Mouse (Mus musculus) WW6 (cell line): ENCODE measurements around the gene Hoxa3.

Source experiments
- DNase-seq: peaks from one replicate; pipeline ENCODE4 v3.0.0-alpha.2; 2013; ENCODE audit warnings: low read depth, low spot score

Gene Hoxa3

DNA sequence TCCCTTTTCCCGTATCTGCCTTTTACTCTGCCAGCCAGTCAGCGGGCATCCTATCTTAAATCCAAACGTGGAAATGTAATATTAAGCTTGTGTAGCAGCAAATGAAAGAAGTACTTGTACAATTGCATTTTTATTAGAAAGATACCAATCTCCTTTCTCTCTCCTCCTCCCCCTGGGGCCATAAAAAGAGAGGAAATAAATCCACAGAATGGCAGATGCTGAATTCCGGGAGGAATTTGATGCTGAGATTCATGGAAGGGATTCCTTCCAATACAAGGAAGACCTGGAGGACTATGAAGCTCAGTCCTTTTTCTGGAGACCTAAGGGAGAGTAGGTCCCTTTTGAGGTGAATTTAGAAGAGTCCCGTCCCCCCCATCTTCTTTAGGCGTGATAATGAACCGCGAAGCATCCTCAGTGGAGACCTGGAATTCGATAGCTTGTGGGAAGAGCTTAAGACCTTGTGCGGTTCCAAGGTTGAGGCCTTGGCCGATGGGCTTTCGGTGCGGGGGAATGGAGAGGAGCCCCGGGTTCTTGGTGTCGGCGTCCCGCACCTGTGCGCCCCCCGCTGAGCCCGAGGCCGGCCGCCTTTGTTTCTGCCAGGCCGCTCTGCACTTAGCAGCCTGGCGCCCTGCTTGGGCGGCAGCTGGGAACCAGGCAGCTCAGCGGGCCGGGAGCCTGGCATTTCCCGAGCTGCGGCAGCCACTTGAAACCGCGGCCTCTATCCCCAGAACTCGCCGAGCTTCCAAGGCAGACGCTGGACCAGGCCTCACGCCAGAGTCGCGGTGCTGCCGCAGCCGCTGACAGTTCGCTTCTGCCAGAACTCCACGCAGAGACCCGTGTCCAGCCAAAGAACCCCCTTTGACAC, 44.7 kb downstream of the Hoxa3 start:
- no peak for DNase-seq

DNA sequence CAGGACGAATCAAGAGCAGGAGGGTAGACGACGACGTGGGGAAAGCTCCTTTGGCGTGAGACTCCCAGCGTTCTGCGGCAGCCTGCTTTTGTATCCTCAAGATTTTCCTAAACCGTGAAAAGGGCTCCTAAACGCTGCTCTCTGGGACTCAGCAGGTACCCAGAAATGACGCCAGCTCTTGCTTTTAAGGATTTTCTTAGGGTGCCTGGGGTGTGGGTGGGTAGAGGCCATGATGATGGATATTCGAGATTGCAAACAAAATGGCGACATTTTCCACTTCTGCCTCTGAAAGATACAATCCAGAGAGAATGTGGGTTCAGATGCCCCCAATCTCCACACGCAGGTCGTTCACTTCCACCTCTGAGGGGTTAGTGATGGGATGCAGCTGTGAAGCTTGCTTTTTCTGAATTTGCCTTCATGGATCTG, 45.4 kb downstream of the Hoxa3 start:
- no peak for DNase-seq

DNA sequence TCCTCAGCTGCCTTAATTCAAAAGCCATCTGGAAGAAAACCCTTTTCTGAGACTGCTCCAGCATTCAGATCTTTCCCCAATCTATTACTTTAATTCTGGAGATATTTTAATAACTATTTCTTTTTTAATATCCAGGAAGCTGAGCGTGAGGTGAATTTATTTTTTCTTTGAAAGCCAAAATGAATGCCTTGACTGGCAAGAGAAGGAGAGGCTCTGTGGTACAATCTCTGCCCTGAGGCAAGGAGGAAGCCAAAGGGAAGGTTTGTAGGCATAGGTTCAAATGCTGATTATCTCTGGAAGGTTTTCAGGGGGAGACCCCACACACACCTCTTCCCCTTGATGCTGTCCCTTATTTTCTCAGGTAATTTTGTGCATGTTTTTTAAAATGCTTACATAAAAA, 46.0 kb downstream of the Hoxa3 start:
- no peak for DNase-seq

DNA sequence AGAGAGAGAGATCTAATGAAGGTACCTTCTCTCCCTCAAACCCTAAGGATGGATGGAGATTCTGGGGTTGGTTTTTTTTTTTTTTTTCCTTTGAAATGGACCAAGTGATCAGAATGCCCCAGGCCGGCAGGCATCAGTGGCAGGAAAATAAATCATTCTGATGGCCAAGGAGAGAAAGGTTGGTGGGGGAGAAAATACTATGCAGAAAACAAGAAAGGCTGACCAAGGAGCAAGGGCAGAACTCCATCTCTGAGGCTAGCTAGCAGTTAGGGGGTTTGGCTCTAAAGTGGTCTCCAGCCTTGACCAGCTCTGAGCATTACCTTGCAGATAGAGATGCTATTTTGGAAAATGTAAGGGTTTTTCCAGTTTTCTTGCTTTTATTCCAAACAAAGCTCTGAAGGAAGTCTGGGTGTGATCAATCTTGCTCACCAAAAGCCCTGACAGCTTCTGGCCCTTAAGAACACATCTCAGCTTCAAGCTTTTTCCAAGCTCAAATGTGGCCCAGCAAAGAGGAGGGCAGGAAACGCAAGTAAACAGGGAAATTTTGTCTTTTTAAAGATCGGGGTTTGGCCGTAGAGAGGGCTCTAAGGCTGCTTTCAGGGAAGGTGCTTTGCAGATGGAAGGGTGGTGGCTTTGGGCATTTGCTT, 46.6 kb downstream of the Hoxa3 start:
- DNase-seq = no peak

DNA sequence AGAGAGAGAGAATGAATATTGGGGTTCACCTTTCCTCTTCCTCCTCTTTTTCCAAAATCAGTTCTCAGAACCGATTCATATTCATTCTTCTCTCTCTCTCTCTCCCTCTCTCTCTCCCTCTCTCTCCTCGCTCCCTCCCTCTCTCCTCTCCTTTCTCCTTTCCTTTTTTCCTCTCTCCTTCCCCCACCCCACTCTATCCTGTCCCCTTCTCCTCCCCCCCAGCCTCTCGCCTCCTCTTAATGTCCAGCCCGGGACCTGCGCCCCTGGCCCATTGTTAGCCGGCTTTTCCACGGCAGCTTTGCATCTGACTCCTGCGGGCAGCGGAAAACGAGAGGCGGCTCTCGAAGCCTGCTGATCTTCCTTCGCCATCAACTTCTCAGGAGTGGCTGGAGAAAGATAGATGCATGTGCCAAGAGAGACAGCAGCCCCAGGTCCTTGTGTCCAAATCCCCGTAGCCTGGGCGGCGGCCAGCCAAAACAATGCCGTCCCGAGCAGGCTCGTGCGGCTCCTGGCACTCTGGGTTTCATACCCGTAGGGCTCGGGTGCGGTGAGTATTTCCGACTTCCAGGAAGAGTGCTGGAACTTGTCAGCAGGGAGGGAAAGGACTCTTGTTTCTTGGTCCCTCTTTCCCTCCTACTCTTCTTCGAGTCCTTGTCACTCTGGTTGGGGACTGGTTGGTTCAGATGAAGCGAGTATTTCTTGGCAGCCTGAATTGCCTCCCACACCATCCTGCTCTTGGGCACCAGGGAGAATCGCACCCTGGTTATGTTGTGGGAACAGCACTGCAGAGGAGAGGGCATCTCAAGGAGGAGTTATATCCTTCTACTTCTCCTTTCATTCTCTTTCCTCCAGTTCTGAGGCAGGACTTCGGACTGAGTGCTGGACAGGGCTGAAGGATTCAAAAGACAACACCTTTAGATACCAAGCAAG, 47.4 kb downstream of the Hoxa3 start:
- DNase-seq = no peak

DNA sequence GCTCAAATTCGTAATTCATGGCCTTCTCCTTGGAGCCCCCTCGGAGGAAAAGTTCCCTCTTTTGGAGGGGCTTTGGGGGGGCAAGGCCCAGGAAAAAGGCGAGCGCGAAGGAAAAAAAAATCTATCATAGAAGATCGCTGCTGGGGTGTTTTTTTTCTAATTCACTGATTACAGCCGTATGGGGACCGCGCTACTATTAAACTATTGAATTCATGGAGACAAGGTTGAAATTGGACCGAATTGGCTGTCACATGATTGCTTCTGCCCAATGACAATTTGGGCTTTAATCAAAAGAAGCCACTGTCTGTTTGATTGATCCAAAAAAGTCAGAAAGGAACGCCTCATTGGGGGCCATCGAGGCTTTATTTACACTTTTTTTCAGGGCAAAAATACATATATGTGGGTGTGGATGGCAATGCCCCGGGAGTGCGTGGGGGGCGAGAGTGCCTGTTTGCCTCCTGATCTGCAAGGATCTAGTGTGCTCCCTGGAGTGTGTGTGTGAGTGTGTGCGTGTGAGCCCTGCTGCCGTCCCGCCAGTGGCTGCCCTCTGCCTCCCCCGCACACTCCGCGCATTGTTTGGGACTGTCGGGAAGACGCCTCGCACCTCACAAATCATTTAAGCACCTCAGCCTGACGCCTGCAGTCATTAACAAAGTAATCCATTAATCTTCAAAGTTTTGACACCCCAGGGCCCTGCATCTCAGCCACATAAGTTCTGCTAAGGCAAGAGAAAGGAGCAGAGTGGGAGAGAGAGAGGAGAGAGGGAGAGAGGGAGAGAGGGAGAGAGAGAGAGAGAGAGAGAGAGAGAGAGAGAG, 48.3 kb downstream of the Hoxa3 start, which contains the start of gene Hoxa2:
Gene Hoxa2, minus strand, starts transcription at position 206 of the 815 bp plus-strand sequence.
- no peak for DNase-seq

DNA sequence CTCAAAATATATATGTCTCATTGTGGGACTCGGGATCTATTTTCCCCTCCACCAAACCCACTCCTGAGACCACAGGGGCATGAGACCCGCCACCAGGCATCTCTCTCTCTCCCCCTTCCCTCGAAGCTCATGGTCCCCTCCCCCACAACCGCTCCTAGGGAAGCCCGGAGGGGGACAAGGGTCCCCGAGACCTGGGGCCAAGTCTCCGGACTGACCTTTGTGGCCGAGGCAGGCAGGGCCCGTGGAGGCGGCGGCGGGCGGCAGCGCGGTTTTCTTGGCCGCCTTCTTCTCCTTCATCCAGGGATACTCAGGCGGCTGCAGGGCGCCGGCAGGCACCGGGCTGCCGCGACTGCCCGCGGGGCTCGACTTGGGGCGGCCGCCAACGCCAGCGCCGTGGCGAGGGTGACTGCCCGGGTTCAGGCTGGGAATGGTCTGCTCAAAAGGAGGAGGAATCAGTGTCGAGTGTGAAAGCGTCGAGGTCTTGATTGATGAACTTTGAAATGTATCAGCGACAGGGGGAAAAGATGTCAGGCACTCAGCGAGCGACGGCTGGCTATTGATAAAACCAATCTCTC, 49.0 kb downstream of the Hoxa3 start:
- no peak for DNase-seq

DNA sequence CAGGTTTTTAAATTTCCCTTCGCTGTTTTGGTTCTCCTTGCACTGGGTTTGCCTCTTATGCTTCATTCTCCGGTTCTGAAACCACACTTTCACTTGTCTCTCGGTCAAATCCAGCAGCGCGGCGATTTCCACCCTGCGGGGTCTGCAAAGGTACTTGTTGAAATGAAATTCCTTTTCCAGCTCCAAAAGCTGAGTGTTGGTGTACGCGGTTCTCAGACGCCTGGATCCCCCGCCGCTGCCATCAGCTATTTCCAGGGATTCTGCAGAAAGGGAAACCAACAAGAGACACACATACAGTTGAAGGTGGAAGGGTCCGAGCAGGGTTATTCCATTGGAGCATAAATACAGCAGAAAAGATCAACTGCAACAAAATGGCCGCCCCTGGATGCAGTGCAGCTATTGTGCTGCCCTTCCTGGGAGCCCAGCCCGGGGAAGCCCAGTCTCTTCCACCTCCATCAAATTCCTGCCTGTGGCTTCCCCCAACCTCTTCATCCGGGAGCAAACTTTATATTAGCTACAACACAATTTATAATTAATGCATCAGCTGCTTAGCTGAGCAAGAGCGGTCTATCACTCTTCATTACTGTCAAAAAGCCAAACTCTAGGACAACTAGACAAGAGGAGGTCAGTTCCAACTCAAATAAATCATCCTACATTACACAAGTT, 49.6 kb downstream of the Hoxa3 start:
- DNase-seq = no peak

DNA sequence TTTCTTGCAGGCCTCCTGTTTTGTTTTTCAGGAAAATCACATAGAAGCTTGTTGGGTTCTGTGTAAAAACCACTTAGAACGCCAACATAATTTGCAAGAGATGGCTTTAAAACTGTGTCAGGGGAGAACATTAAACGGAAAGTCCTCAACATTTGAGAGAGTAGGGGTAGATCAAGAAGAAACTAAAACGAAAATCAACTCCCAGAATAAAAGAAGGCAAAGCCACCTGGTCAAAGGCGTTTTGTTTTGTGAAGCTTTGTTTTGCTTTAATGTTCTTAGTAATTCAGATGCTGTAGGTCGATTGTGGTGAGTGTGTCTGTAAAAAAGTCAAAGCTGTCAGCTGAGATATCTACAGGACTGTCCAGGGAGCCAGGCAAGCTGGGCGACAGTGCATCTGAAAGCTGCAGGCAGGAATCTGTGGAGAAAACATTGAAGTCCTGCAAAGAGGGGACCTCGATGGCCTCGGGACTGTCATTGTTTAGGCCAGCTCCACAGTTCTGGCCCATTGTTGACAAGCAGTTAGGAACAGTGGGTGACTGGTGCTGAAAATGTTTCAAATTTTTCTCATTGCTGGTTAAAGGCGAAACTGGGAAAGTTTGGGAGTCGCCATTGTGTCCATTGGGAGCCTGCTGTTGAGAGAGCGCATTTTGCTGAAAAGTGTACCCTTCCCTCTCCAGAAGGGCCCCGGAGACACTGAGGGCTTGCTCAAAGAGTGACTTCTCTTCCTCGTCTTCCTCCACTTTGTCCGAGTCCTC, 50.3 kb downstream of the Hoxa3 start:
- DNase-seq = no peak

DNA sequence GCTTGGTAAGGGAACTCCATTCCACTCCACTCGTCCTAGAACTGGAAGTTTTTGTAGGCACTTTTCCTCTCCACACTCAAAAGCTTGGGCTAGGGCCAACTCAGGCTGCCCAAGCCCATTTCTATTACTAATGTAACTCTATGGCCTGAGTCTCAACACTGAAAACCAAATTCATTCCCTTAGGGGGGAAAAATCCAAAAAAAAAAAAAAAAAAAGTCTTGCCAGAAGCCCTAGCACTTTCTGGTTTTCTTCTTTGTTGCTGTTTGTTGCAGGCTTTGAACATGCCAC, 51.1 kb downstream of the Hoxa3 start:
- DNase-seq = no peak

DNA sequence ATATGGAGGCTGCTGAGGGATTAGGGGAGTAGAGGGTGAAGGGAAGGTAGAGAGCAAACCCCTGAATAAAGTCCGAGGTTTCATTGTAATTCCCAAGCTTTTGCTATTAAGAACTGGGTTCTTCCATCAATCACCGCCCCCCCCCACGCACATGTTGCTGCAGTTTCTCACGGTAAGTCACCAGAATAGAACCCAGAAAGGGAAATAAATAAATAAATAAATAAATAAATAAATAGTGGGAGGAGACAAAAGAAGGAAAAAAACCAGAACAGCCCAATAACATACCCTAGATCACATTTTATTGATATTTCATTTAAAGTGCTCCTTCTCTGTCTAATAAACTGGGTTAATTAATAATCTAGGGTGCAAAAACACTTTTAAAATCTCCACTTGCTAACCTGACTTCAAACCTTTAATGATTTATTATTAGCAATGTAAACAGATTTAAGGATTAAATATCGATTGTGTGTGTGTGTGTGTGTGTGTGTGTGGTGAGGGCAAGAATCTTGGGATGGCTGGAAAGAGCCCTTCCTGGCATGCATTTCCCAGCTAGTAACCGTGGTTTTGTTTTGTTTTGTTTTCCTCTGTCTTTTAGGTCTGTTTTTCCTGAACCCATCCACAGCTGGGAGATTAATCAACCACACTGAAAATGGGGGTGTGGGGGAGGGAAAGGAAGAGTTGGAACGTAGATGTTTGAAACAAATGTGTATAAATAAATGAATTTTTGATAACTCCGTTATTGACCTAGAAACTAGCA, 51.6 kb downstream of the Hoxa3 start:
- DNase-seq = no peak

DNA sequence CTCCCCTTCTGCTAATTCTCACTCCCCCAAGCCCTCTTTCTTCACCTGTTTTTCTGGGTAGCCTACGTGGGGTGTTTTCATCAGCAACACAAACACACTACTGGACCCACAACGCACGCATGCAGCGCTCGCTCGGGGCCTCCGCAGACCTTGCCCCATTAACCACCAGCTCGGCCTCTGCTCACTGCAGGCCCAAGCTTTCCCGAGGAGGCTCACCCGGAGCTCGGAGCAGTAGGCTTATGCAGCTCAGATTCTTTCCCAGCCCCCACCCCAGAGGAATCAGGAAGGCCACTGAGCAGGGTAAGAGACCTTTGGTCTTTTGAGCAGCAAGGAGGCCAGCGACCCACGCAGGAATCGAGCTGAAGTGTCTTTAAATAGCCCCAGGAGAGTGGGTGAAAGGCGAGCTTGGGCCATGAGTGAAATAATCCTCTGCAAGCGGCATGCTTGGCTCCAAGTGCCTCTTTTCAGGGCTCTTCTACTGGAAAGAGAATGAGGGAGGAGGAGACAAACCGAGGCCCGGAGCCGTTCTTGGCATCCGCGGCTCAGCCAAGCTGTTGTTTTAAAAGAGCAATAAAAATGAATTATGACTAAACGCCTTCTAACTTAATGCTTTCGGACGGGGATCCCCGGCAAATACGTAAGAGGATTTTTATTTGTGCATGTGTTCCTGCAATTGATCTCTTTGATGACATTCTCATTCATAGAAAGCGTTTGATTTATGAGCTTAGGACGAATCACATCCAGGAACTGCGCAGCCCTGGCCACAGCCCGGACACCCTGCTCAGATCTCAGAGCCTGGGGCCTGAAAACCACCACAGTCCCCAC, 52.4 kb downstream of the Hoxa3 start:
- no peak for DNase-seq

DNA sequence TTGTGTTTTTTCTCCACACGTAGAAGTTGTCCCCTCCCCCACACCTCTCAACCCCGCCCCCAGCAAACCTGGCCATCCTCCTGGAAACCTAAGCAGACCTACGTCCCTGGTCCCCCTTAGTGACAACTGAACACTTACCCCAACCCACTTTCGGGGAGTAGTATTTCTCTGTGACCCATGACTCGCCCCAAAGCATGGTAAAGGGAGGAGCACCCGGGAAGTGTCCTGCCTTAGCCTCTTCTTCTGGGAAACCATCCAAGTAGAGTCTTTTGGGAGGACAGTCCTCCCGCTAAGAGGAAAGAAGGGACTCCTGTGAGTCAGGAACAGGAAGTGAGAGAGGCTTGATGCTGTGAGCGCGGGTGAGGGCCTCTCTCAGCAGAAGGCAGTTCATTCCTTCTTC, 53.2 kb downstream of the Hoxa3 start:
- no peak for DNase-seq

DNA sequence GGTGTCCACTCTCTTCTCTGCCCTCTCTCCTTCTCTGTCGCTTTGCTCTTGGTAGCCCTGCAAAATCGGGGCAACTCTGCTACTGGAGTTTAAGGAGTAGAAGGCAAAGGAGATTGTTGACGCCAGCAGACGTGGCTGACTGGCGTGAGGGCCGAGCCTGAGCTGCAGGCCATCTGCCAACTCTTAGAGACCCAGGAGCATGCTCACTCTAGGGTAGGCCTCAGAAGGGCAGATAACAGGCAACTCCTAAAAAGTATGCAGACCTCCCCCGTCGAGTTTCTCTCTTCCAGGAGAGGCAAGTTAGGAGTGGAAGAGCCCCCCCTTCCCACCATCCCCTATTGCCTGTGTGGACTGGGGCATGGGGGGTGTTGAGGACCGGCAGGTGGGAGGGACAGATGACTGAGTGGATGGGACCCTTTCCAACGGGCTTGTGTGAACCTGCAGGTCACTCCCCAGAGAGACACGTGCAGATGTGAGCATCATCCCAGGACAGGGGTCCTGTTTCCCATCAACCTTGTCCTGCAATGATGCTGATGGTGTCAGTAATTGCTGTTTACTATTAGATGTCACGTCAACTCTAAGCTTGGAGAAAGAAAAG, 53.9 kb downstream of the Hoxa3 start:
- no peak for DNase-seq

DNA sequence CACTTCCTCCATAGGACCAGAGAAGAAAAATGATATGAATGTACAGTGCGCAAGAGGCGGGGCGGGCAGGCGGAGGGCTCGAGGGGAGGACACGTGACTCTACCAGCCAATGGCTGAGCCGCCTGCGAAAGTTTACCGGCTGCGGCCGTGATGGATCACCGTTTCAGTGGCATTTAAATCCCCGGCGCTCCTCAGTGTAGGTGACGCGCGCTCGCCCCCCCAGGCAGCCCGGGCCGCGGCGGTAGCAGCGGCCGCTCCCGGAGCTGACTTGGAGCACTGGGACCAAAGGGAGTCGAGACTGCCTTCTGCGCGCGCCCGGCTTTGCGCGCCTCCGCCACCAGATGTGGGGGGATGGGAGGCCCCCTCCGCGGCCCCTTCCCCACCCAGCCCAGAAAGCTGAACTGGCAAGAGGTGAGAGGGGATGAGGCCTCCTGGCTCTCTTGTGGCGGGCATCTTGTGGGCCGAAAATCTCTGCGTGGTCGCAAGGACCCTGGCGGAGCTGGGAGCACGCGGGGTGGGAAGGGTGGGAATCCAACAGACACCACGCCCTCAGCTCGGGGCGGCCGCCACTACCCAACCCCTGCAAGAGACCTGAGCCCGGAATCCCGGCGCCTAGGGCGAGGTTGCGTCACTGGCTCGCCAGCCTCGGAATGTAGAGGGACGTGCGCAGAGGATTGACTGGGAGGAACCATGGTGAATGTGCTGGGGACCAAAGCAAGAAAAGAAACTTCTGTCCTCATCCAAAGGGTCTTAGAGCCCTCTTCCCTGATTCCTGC, 54.7 kb downstream of the Hoxa3 start, which contains the start of gene Hoxa1:
Gene Hoxa1, minus strand, starts transcription at position 42 of the 776 bp plus-strand sequence.
- DNase-seq = peak; percentile 75

DNA sequence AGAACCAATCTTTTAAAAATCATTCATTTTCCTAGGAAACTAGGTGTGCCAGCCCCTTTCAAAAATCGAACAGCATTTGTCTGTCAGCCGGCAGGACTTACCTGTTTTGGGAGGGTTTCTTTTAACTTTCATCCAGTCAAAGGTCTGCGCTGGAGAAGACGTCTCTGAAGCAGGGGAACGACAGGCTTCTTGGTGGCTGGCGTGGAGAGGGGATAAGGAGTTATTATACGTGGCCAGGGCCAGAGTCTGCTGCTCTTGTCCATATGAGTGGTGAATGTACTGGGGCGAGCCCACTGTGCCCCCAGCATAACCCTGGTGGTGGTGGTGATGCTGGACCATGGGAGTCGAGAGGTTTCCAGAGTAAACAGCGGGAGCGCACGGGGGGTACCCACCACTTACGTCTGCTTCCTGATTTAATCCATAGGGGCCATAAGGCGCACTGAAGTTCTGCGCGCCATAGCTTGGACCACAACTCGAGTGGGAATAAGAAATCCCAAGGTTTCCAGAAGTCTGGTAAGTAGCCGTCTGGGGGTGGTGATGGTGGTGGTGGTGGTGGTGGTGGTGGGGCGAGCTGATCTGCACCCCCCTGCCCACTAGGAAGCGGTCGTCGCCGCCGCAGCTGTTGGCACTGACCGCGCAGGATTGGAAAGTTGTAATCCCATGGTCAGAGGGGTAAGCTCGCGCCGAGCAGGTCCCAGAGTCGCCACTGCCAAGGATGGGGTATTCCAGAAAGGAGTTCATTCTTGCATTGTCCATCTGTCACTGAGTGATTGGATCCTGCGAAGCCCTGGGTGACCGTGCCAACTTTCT, 55.5 kb downstream of the Hoxa3 start:
- DNase-seq = no peak
